Mouse (Mus musculus): ENCODE measurements at regions not wholly inside any gene's neighbourhood (a gene's known extent, or its start where the extent isn't known, plus 50 kb on each side); places are given as distances from the start of the nearest gene placed in this dataset.
"Not testable (repeated sequence)": the region's sequence is repeated elsewhere in the genome, so short reads cannot be mapped to it uniquely, and the experiment has no call there.

DNA sequence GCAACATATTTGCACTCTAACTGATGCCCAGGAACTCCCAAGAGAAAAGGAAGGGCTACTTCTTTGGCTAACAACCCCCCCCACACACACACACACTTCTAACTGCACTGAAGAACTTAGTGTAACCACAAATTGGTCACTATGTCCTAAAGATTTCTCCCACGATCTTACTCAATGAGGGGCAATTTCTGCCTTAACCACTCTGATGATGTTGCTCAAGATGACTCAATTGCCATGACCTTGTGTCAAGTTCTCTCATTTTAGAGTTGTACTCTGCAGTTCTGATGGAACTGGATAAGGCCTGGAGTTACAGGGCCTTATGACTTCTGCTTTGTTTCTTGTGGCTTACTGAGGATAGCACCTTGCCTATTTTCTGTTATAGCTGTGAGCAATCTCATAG, 81.7 kb downstream of the Sem1 start:
- no peak for DNase-seq

DNA sequence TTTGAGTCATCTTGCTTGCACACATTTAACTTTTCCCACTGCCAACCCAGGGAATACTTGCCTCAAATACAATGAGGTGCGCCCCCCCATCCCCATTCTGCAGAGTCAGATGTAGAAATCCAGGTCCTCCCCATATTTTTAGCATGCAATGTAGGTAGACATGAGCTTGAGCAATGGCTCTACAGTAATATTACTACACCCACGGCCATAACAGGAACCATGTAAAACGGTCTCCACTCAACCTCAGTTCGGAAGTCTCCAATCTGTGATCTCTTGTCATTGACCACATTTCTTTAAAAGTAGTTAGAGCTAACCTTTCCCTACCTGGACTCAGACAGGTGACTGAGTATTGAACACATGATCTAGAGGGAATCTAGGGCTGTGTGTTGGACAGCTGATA, 82.1 kb downstream of the Sem1 start:
- DNase-seq = no peak

GRCm38 (mm10) chr6:6488191-6488590, 90.3 kb downstream of the Sem1 start:
- no peak for DNase-seq

DNA sequence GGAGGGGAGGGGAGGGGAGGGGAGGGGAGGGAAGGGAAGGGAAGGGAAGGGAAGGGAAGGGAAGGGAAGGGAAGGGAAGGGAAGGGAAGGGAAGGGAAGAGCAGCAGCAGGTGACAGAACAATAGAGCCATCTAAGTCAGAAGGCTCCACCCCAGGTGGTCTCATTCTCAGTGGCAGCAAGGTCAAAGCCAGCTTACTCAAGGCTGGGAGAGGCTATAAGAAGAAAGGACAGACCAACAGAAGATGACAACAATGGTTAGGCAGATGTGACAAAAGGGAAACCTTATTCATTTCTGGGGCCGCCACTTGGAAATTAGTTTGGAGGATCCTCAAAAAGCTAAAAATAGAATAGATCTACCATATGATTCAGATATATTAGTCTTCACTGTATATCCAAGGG, 96.9 kb downstream of the Sem1 start:
- DNase-seq = not testable (repeated sequence)

- no peak for DNase-seq
Observed at GRCm38 (mm10) chr6:6470397-6470796, 108.1 kb downstream of the Sem1 start.

- DNase-seq = no peak
Observed at GRCm38 (mm10) chr6:6467526-6467925, 110.9 kb downstream of the Sem1 start.

DNA sequence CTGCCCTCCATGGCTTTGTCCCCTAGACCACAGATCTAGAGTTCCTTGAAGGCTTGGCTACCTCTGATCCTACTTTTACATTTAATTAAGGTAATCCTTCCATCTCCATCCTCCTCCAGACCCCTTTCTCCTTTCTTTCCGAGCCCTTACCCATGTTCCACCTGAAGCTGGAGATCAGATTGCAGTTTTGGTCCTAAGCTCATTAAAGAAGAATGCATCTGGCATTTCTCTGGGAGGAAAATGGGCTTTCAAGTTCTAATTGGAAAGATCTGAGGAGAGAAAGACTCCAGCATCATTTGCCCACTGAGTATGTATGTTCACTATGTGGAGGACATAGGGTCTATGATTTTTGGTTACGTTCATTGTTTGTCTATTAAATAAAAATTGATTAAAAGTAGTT, 112.2 kb downstream of the Sem1 start:
- no peak for DNase-seq

DNA sequence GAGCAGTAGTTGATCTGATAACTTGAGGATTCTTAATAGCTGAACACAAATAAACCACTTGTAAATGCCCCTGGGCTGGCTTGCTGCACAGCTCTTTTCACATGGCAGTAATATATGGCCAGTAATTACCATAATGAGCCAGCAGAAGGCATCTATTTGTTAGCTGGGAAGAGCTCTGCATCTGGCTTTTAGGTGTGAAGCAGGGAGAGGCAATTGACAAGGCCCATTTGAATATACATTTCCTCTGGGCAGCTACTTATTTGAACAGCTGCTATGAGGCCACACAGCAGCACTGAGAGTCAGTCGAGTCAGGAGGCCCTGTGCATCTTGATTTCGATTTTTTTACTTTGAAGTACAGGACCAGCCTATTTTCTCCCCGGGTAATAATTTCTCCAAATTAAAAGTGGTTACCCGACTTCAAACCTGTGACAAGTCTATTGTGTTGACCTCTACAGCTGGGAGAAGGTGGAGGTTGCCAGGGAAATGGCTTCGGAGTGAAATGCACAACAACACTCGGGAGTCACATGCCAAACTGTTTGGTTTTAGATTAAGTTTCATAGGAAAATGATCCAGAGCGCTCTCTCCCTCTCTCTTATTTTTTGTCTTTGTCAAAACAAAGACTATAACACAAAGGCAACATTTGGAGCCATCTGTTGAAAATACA, 114.5 kb downstream of the Sem1 start:
- no peak for DNase-seq

GRCm38 (mm10) chr6:6459918-6460239, 118.6 kb downstream of the Sem1 start:
- DNase-seq = no peak

- no peak for DNase-seq
Observed at GRCm38 (mm10) chr6:6459006-6459917, 119.2 kb downstream of the Sem1 start.

- no peak for DNase-seq
Observed at GRCm38 (mm10) chr6:6457726-6458125, 120.7 kb downstream of the Sem1 start.

DNA sequence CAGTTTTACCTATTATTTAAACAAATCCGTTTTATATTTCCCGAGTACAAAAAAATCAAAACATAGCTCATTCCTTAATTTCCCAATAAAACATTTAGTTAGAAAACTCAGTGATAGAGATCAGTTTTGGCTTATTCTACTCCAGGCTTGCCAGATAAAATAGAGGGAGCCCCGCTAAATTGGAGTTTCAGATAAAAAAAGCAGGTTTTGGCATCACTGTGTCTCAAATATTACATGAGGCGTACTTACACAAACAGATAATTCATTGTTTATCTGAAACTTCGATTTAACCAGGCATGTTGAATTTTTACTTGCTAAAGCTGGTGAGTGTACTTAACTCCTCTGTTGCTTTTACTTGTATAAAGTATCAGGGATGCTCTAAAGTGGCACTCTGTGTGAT, 121.5 kb downstream of the Sem1 start:
- no peak for DNase-seq

DNA sequence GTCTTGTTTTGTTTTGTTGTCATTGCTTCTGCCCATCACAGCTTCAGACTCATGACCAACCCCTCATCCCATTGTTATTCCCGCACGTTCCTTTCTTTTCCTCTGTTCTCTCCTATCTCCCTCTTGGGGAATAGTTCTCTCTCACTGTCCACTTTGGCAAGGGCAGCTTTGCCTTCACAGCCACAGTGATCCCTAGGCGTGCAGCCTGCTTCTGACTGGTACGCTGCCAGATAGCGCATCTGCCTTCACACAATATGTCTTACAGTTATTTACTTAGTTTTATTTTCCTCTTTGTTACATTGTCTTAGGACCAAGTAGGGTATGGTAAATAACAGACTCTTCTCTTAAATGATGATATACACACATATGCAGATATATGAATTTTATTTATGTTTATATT, 122.9 kb downstream of the Sem1 start:
- peak in 1 of 2 experiments; percentile 28 for DNase-seq

DNA sequence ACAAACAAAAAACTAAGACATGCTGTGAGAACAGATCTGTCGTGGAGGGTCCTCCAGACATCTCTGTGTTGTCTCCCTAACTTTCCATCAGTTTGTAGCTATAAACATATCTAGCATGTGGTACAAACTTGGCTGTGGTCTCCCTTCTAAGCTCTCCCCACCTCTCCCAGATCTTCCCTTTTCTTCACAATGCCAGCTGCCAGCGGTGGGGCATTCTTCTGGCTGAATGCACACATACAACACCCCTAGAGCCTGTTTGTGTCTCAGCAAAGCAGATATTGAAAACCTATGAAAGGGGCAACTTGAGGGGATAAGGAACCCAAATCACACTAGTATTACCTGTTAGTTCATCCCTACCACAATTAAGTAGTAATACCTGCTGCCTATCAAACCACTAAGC, 124.1 kb downstream of the Sem1 start:
- no peak for DNase-seq

GRCm38 (mm10) chr6:6434855-6435254, 143.6 kb downstream of the Sem1 start:
- DNase-seq = no peak

DNA sequence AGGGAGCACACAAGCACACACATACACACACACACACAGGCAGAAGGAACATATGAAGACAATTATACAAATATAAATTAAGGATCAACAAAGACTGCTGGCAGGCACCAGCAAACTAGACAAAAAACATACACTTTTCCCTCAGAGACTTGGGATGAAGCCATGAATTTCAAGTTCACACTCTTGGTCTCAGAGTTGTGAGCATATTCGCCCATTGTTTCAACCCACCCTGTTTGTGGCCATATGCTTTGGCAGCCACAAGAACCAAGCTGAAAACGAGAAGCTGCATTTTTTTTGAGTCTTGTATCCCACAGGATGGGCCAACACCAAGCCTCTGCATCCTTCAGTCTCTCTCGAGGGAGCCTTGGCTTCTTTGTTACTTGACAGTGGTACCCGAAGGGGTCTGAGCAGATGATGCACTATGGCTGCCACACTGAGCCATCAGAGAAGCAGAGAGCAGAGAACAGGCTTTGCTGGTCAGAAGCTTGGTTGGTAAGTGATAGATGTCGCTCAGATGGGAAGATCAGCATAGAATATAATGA, 144.1 kb downstream of the Sem1 start:
- no peak for DNase-seq

DNA sequence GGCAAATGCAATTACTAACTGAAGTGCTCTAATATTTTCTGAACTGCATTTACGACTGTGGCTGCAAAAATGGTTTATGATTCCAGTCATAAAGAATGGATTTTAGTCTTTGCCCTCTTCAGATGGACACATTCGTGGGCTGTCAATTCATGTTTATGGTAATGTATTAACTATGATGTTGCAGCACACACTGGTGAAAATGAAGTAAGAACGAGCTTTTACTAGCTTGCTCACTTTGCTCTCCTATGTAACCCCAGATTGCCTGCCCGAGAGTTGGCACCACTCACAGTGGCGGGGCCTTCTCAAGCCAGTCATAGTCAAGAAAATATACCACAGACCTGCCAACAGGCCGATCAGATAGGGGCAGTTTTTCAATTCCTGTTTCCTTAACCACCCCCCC, 145.3 kb downstream of the Sem1 start:
- DNase-seq = no peak

GRCm38 (mm10) chr6:6414654-6415610, 163.5 kb downstream of the Sem1 start:
- DNase-seq = no peak

GRCm38 (mm10) chr6:6397997-6398396, 180.5 kb downstream of the Sem1 start:
- DNase-seq = no peak

DNA sequence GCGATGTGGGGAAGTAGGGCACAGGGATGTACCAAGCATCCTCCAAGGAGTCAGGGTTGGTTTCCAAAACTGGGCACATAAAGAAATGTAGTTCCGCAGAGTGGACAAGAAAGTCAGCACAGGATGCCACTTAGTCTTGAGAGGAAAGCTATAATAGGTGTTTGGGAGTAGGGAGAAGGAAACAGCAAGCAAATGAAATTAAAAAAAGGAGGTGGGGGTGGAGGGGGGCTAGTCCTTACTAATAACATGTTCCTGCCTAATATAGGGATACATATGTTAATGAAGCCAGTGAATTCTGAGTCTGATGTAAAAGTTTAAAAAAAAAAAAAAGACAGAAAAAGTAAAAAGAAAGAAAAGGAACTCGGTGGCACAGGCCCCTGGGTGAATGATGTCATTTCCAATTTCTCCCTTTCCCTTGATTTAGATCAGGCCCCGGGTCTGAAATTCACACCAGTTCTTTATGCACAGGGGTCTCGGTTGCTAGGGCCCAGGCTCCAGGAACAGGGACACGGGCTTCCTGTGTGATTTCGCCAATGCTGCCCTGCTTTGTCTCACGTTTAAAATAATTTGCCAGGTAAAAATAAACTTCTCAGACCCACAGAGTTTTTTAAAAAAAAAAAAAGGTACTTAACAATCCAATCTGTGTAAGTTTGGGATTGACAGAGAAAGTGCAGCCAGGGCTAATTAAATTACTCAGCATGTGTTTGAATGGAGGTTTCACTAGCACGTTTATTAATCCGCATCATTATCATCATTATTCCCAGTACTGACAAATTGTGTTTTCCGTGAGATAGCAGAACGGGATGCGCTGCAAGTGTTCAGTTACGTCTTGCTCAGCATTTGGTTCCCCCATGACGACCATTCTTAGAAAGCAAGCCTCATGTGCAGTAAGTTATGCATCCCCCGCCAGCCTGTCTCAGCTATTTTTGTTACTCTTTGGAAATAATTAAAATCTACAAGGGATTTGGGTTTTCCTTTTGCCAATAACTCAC, 172.8 kb upstream of the Slc25a13 start:
- no peak for DNase-seq

- no peak for DNase-seq
Observed at GRCm38 (mm10) chr6:6388835-6389440, 172.0 kb upstream of the Slc25a13 start.
